Mouse (Mus musculus) E14TG2a.4 (cell line): ENCODE measurements at regions not wholly inside any gene's neighbourhood (a gene's known extent, or its start where the extent isn't known, plus 50 kb on each side); places are given as distances from the start of the nearest gene placed in this dataset.

ENCODE experiments used
- CTCF ChIP-seq: conservative IDR thresholded peaks from 2 replicates; pipeline ENCODE4 v1.5.1; 2014; ENCODE audit warnings: low read length
- NANOG ChIP-seq: IDR thresholded peaks from 2 replicates; pipeline ENCODE4 v1.6.1; 2014; ENCODE audit warnings: borderline replicate concordance, low read length, mixed read lengths

- no peak for TF ChIP-seq CTCF
- TF ChIP-seq NANOG: no peak
These were observed 146.5 kb downstream of the Lca5 start for GRCm38 (mm10) chr9:83294441-83294840.
